Mouse (Mus musculus): Measurements from ENCODE around the gene Mycbp2. TPM values are rescaled to one million over a fixed set of nuclear protein-coding genes. Genes with fewer than 3 reads are reported as not detected.

Gene Mycbp2
- polyA plus RNA-seq, 1 experiment from 2014 or later, result 22.7 TPM

DNA sequence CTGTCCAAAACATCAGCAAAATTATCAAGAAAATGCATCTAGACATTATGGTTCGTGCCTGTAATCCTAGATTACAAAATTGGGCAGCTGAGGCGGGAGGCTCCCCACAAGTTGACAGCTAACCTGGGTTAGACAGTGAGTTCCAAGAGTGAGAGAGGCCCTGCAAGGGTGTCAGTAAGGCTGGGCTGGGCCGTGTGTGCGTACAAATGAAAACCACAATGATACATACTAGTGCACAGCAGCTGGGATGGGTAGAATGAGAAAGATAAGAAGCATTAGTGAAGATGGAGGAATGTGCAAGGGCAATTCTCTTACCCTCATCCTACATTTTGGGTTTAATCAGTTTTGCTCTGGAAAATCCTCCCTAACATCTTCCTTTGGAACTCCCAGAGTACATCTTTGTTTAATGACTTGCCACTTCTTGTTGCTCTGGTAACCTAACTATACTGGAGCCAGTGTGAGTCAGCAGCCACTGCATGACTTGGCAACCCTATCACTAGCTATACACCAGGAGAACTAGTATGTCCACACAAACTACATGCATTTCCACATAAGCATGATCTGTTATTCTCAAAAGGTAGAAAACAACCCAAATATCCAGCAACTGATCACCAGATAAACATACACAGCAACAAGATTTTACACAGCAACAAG lies 259.8 kb downstream of the Mycbp2 start:
- no peak overlapping the region for H3K4me2 ChIP-seq
- H3K27ac ChIP-seq, result no peak overlapping the region
- H3K27me3 ChIP-seq, result no peaks in the 10 kb centered on the region
- ATAC-seq (ENCODE audit: insufficient number of reproducible peaks, insufficient read depth, low FRiP score, low TSS enrichment, low read depth), result no peak
- peaks cover 74% of the 10 kb centered on the region for H3K36me3 ChIP-seq
- no peak overlapping the region for H3K9ac ChIP-seq (replicated peaks)
- no peaks in the 10 kb centered on the region for H3K9me3 ChIP-seq
- 91% methylated on average over 4 of the region's 4 CpGs for WGBS
- no peak overlapping the region for H3K4me3 ChIP-seq (replicated peaks)
- no peaks in the 10 kb centered on the region for H3K4me1 ChIP-seq (replicated peaks)

DNA sequence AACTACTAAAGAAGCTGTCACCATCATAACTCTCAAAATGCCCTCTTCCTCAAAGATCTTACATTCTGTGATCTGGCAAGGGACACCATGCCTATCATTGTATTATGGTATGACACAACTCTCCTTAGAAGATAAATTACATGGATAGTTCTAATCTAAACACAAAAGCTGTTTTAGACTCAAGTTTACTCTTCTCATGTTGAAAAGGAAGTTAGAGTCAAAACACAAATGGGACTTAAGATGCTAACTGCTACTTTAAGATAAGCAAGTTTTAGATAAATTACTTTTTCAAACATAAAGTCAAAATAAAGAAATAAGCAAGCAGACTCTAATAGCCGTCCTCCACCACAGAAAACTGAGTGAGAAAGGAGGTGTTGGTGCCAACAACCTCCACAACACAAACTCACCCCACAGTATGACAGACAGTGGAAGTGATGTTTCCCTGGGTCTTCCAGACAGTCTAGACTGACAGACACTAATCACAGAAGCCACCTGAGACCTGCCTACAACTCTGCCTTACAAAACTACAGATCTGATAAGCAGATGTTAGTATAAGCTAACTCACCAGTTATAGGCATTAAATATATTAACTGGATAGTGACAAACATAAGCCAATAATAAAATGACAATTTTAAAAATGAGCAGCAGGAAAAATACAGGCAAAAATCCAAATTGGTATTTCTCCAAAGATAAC lies 260.6 kb downstream of the Mycbp2 start:
- Histone ChIP-seq H3K9ac (replicated peaks) (no peak overlapping the region), H3K4me2 (no peak overlapping the region), H3K27me3 (no peaks in the 10 kb centered on the region), H3K27ac (no peak overlapping the region), H3K4me3 (replicated peaks) (no peak overlapping the region), H3K9me3 (no peaks in the 10 kb centered on the region), H3K4me1 (replicated peaks) (no peaks in the 10 kb centered on the region), H3K36me3 (peaks cover 69% of the 10 kb centered on the region)
- WGBS, result 100% methylated on average over 1 of the region's 1 CpGs
- no peak for ATAC-seq (ENCODE audit: insufficient number of reproducible peaks, insufficient read depth, low FRiP score, low TSS enrichment, low read depth)

DNA sequence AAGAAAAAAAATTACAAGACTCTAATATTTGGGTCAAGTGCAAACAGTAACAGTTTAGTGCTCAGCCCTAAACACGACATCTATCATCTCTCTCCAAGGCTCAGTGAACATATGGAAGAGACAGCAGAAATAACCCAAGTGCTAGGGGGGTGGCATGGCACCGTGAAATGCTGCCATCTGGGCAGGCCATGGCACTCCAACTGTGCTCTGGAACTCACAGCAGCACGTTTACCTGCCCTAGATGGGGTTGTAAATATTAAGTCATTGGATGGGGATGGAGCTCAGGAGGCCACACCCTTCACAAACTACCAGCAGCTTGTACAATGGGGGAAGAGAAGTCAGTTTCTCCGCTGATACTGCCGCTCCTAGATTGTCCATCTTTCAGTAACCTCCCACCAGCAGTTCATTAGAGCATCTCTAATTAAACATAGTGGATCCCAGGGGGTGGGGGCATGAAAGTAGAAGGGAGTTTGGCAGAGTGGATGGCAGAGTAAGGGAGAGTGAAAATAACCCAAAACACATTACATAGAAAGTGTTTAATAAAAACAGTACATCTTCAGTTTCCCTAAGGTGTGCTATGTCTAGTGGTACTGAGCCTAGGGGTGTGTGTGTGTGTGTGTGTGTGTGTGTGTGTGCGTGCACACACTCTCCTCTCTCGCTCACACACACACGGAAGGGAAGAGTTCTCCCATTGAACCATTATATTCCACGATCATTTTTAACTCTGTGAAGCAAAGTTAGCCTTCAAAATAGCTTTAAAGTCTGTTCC lies 267.2 kb downstream of the Mycbp2 start:
- ATAC-seq (ENCODE audit: insufficient number of reproducible peaks, insufficient read depth, low FRiP score, low TSS enrichment, low read depth), result no peak
- H3K36me3 ChIP-seq, result peaks cover 65% of the 10 kb centered on the region
- H3K4me3 ChIP-seq (replicated peaks), result no peak overlapping the region

DNA sequence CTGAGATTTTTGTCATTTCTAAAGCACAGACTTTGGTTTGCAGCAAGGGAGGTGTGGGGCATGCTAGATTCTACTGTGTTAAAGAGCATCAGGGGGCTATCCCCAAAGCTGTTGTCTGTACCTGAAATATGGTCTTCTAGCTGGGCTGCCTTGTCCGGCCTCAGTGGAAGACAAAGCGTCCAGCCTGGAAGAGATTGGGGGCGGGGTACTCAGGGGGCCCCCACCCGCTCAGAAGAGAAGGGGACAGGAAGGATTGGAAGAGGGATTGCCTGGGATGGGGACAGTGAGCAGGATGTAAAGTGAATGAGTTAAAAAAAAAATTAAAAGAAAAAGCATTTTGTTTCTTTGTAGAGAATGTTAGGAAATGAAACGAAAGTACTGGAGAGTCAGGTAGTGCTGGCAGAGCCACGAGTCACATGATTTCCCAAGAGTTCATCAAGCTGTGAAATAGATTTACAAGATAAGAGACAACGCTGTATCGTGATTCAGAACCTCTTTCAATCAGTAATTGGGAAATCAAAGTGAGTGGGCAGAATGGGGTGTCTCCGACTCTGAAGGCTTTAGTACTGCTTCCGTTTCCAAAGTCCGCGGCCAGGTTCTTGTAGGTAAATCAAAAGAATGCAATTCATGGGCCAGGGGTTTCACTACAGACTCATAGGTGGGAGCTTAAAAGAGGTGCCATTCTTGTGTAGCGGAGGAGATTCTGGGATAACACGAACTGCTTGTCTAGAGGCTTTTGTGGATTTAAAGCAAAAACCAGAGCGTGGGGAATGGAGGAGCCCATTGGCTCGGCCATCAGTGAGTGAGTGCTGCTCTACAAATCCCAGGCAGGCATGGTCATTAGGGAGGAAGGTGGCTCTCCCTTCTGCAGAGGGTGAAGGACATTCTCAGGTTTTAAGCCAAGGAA lies 268.4 kb downstream of the Mycbp2 start:
- no peak overlapping the region for H3K4me3 ChIP-seq (replicated peaks)
- no peak overlapping the region for H3K27ac ChIP-seq
- no peaks in the 10 kb centered on the region for H3K9me3 ChIP-seq
- ATAC-seq (ENCODE audit: insufficient number of reproducible peaks, insufficient read depth, low FRiP score, low TSS enrichment, low read depth), result no peak
- no peaks in the 10 kb centered on the region for H3K4me1 ChIP-seq (replicated peaks)
- no peak overlapping the region for H3K4me2 ChIP-seq
- H3K36me3 ChIP-seq, result peaks cover 66% of the 10 kb centered on the region
- WGBS, result 89% methylated on average over 16 of the region's 16 CpGs
- H3K9ac ChIP-seq (replicated peaks), result no peak overlapping the region
- H3K27me3 ChIP-seq, result no peaks in the 10 kb centered on the region

More for the DNA sequence above, 267.2 kb downstream of the Mycbp2 start:
- Histone ChIP-seq H3K27me3 (no peaks in the 10 kb centered on the region), H3K4me1 (replicated peaks) (no peaks in the 10 kb centered on the region), H3K9me3 (no peaks in the 10 kb centered on the region), H3K9ac (replicated peaks) (no peak overlapping the region), H3K4me2 (no peak overlapping the region), H3K27ac (no peak overlapping the region)
- WGBS, result 88% methylated on average over 9 of the region's 9 CpGs

DNA sequence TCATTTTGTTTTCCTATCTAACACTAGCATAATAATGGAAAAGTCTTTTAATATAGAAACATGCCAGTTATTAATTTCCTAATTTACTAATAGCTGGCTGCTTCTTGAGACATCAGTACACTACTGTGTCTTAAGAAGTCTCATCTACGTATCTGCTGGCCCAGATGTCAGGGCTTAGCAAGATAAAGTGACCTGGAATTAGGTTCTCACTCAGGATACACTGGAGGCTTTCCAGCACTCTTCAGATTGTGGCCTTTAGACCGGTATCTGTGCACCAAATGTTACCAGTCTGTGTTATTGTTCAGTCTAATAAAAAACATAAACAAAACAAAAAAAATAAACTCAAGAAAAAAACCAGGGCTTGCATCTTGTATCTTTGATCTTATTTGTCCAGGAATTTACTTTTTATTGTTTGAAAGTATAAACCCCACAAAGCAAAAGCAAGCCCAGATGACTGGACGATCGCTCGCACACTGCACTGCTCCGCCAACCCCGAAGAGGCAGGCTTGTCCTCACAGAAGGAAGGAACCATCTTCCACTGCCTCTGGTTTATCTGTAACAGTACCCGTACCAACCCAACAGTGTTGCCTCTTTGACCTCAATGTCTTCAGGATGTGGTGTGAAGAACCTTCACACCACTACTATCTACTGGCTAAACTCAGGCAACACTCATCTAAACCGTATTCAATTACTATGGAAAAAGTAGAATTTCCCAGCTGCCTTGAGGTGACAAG lies 269.2 kb downstream of the Mycbp2 start:
- 90% methylated on average over 9 of the region's 9 CpGs for WGBS
- Histone ChIP-seq H3K4me1 (replicated peaks) (no peaks in the 10 kb centered on the region), H3K9me3 (no peaks in the 10 kb centered on the region), H3K27me3 (no peaks in the 10 kb centered on the region), H3K9ac (replicated peaks) (no peak overlapping the region), H3K27ac (no peak overlapping the region), H3K36me3 (peaks cover 67% of the 10 kb centered on the region), H3K4me2 (no peak overlapping the region), H3K4me3 (replicated peaks) (no peak overlapping the region)
- ATAC-seq (ENCODE audit: insufficient number of reproducible peaks, insufficient read depth, low FRiP score, low TSS enrichment, low read depth), result no peak

DNA sequence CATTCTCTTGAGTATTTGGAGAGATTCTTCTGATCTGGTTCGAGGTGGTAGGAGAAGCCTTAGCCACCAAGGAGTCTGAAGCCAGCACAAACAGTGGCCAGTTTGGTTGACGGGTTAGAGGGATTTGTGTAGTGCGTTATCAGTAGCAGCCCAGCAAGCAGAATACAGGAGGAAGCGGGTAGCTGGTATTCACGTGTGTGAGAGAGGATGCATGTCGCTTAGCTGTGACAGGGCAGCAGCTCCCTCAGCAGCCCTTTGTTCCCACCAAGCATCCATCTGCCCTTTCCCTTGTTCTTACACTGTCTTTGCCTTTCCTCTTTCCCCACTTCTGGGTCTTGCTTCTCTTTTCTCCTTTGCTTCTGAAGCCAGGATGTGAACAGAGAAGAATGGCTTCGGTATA lies 271.4 kb downstream of the Mycbp2 start:
- WGBS, result 91% methylated on average over 7 of the region's 7 CpGs
- Histone ChIP-seq H3K9me3 (no peaks in the 10 kb centered on the region), H3K4me2 (no peak overlapping the region), H3K9ac (replicated peaks) (no peak overlapping the region), H3K27me3 (no peaks in the 10 kb centered on the region), H3K27ac (no peak overlapping the region), H3K4me1 (replicated peaks) (no peaks in the 10 kb centered on the region; the same call in 1 of the 2 replicates), H3K36me3 (peaks cover 70% of the 10 kb centered on the region), H3K4me3 (replicated peaks) (no peak overlapping the region)
- no peak for ATAC-seq (ENCODE audit: insufficient number of reproducible peaks, insufficient read depth, low FRiP score, low TSS enrichment, low read depth)

DNA sequence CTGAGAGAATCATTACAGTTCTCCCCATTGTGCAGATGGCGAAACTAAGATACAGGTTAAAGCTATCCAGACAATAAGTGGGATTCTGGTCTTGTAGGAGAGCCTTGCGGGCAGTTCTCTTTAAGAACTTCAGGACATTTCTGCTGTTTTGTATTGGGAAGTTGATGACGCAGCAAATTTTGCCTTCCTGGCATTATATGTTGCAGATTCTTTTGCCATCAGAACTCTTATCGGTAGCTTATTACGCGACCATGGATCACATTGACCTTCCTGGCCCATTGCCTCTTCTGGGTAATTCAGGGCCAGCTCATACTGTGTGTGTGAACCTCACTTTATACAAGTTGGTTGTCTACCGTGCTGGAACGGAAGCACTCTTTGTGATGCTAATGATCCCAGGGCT lies 272.8 kb downstream of the Mycbp2 start:
- Histone ChIP-seq H3K27ac (no peak overlapping the region), H3K9ac (replicated peaks) (no peak overlapping the region), H3K4me3 (replicated peaks) (no peak overlapping the region), H3K4me1 (replicated peaks) (peaks cover 2% of the 10 kb centered on the region; the same call in 1 of the 2 replicates), H3K4me2 (no peak overlapping the region), H3K9me3 (no peaks in the 10 kb centered on the region), H3K27me3 (no peaks in the 10 kb centered on the region), H3K36me3 (peaks cover 61% of the 10 kb centered on the region)
- ATAC-seq (ENCODE audit: insufficient number of reproducible peaks, insufficient read depth, low FRiP score, low TSS enrichment, low read depth), result no peak
- 94% methylated on average over 8 of the region's 8 CpGs for WGBS

DNA sequence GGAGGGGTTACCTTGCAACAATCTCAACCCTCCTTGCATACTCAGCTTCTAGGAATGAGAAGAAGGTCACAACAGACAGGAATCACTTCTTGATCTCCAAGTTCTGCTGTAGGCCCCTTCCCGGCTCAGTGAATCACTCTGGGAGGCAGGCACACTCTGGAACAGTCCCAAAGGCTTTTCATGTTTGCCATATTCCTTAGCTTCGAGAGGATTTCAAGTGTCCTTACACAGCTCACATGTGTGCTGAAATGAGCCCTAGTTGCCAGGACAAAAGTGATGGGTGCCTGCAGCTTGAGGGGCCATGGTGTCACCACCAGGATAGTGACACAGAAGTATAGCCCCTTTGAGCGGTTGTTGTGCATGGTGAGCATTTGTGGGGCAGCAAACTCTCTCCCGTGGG lies 273.9 kb downstream of the Mycbp2 start:
- H3K9ac ChIP-seq (replicated peaks), result no peak overlapping the region
- H3K4me1 ChIP-seq (replicated peaks), result peaks cover 2% of the 10 kb centered on the region; the same call in 1 of the 2 replicates
- no peak overlapping the region for H3K4me2 ChIP-seq
- 97% methylated on average over 4 of the region's 4 CpGs for WGBS
- no peaks in the 10 kb centered on the region for H3K9me3 ChIP-seq
- no peak overlapping the region for H3K27ac ChIP-seq
- H3K4me3 ChIP-seq (replicated peaks), result no peak overlapping the region
- H3K36me3 ChIP-seq, result peaks cover 50% of the 10 kb centered on the region
- no peak for ATAC-seq (ENCODE audit: insufficient number of reproducible peaks, insufficient read depth, low FRiP score, low TSS enrichment, low read depth)
- no peaks in the 10 kb centered on the region for H3K27me3 ChIP-seq

DNA sequence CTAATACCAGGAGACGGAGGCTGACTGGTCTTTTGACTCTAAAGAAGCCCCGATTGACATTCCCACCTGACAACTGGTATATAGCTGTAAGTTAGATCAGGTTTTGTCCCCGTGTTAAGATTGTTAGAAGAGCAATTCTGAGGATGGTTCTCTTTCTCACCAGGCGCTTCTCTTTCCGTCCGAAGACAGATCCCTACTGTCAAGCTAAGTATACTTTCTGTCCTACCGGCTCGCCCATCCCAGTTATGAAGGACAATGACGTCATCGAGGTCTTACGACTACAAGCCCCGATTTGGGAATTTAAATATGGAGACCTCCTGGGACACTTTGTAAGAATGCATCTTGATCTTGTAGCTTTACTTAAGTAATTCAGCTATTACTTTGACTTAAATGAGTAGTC lies 275.1 kb downstream of the Mycbp2 start:
- no peak overlapping the region for H3K4me3 ChIP-seq (replicated peaks)
- no peak overlapping the region for H3K9ac ChIP-seq (replicated peaks)
- no peaks in the 10 kb centered on the region for H3K9me3 ChIP-seq
- peaks cover 37% of the 10 kb centered on the region; the same call in 1 of the 2 replicates for H3K36me3 ChIP-seq
- H3K4me1 ChIP-seq (replicated peaks), result peaks cover 2% of the 10 kb centered on the region; the same call in 1 of the 2 replicates
- H3K4me2 ChIP-seq, result no peak overlapping the region
- ATAC-seq (ENCODE audit: insufficient number of reproducible peaks, insufficient read depth, low FRiP score, low TSS enrichment, low read depth), result no peak
- WGBS, result 90% methylated on average over 12 of the region's 12 CpGs
- H3K27me3 ChIP-seq, result no peaks in the 10 kb centered on the region
- no peak overlapping the region for H3K27ac ChIP-seq

DNA sequence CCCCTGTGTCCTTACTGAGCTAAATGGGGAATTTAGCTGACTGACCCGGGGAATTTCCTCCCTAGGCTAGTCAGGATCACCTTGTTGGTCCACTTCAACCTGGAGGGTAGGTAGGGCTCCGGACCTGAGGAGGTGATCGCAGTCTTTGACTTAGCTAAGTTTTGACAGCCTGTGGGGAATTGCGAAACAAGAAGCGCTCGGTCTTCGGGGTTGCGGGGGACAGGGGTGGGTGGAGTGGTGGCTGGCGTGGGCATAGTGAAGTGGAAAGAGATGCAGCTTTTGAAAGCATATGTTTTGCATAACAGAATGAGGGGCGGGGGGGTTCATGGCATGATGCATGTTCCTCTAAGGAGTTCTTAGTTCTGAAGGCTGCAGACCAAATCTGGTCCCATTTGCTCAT lies 275.8 kb downstream of the Mycbp2 start:
- H3K4me2 ChIP-seq, result peak overlapping the region; percentile 87
- H3K36me3 ChIP-seq, result peaks cover 33% of the 10 kb centered on the region; the same call in 1 of the 2 replicates
- H3K27ac ChIP-seq, result peak overlapping the region; percentile 86; the same call in 1 of the 2 replicates
- ATAC-seq (ENCODE audit: insufficient number of reproducible peaks, insufficient read depth, low FRiP score, low TSS enrichment, low read depth), result 0 out of 2 replicates have a peak, but pooled peaks have one; percentile 6
- peak overlapping the region; percentile 67 for H3K4me3 ChIP-seq (replicated peaks)
- H3K9ac ChIP-seq (replicated peaks), result peak overlapping the region; percentile 76
- no peaks in the 10 kb centered on the region for H3K9me3 ChIP-seq
- WGBS, result 5% methylated on average over 10 of the region's 10 CpGs
- H3K4me1 ChIP-seq (replicated peaks), result peaks cover 2% of the 10 kb centered on the region; the same call in 1 of the 2 replicates
- H3K27me3 ChIP-seq, result no peaks in the 10 kb centered on the region
